Comparison of ENCODE assay signal across 8 mouse cellular contexts in the genomic region with DNA sequence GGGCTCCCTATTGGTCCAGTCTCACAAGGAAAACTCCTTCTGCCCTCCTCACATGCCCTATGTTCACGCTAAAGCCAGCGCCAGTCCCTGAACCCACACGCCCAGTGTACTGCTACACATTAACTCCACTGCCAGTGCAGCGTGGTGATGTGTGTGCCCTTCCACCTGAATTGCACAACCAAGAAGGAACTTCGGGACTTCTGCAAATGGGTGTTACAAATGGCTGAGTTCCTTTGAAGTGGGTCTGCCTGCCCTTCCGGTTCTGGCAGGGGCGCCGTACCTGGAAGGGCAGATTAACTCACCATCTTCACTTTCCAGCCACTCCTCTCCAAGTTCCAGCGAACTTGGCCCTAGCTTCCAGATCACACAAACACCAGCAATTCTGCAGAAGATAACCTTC. TPM values are rescaled to one million over a fixed set of nuclear protein-coding genes. Genes with fewer than 3 reads are reported as not detected.
DNase-seq lines count a peak whose midpoint lies in the region; ATAC-seq and TF ChIP-seq lines count a peak whose summit lies in the region.

No protein-coding gene starts in this region.

- no peaks in the 10 kb centered on the region for H3K9me3 ChIP-seq in limb, embryonic 12.5 days
- no peaks in the 10 kb centered on the region for H3K9me3 ChIP-seq in midbrain, embryonic 14.5 days (ENCODE audit: control insufficient read depth, low read length)

- 33% methylated on average over 9 of the region's 9 CpGs for WGBS in limb, embryonic 12.5 days
- WGBS in midbrain, embryonic 14.5 days = 52% methylated on average over 9 of the region's 9 CpGs
- WGBS in cerebellum, adult 2 months = 25% methylated on average over 9 of the region's 9 CpGs

- no peak for TF ChIP-seq POLR2A in cerebellum, adult 2 months (IDR thresholded peaks at IDR 0.05; ENCODE audit: borderline replicate concordance, insufficient read depth, low read length)

- H3K4me3 ChIP-seq in limb, embryonic 12.5 days (replicated peaks) = no peak overlapping the region
- no peak overlapping the region for H3K4me3 ChIP-seq in midbrain, embryonic 14.5 days (replicated peaks; ENCODE audit: low read depth, low read length)
- H3K4me3 ChIP-seq in cerebellum, adult 2 months (replicated peaks; ENCODE audit: insufficient read depth, low read depth, low read length) = no peak overlapping the region

- DNase-seq in thymus, postnatal 0 days (ENCODE audit: low spot score) = peak; percentile 21
- no peak for DNase-seq in thymus, postnatal 36 days
- DNase-seq in heart, postnatal 4 days = peak; percentile 14
- no peak for DNase-seq in midbrain, embryonic 14.5 days
- no peak for DNase-seq in right cerebral cortex, postnatal 14 days
- no peak for DNase-seq in natural killer cell, adult 2 months (ENCODE audit: low spot score in 2 of 2)
- no peak for DNase-seq in cerebellum, adult 2 months

- H3K27me3 ChIP-seq in limb, embryonic 12.5 days = peaks cover 5% of the 10 kb centered on the region; the same call in 1 of the 2 replicates
- no peaks in the 10 kb centered on the region for H3K27me3 ChIP-seq in midbrain, embryonic 14.5 days (ENCODE audit: control insufficient read depth, insufficient read depth, low read length)
- no peaks in the 10 kb centered on the region; the same call in 1 of the 2 replicates for H3K27me3 ChIP-seq in cerebellum, adult 2 months (ENCODE audit: control insufficient read depth, insufficient read depth, low read length)

- H3K27ac ChIP-seq in limb, embryonic 12.5 days = peak overlapping the region; percentile 74; the same call in 1 of the 2 replicates
- peak overlapping the region; percentile 10; the same call in 1 of the 2 replicates for H3K27ac ChIP-seq in midbrain, embryonic 14.5 days (replicated peaks; ENCODE audit: low read depth, low read length)
- no peak overlapping the region for H3K27ac ChIP-seq in cerebellum, adult 2 months (ENCODE audit: insufficient read depth, low read length)

- H3K9ac ChIP-seq in limb, embryonic 12.5 days (replicated peaks) = peak overlapping the region; percentile 24; the same call in 1 of the 2 replicates
- no peak overlapping the region for H3K9ac ChIP-seq in midbrain, embryonic 14.5 days (replicated peaks; ENCODE audit: low read length)

- no peaks in the 10 kb centered on the region for H3K36me3 ChIP-seq in limb, embryonic 12.5 days
- H3K36me3 ChIP-seq in midbrain, embryonic 14.5 days (ENCODE audit: control insufficient read depth, insufficient read depth, low read length) = no peaks in the 10 kb centered on the region

- H3K4me2 ChIP-seq in limb, embryonic 12.5 days = peak overlapping the region; percentile 52
- peak overlapping the region; percentile 54 for H3K4me2 ChIP-seq in midbrain, embryonic 14.5 days (ENCODE audit: low read length)

- ATAC-seq in limb, embryonic 12.5 days (ENCODE audit: insufficient number of reproducible peaks, insufficient read depth, low FRiP score, low TSS enrichment, low read depth) = no peak
- ATAC-seq in midbrain, embryonic 14.5 days (ENCODE audit: low FRiP score, low TSS enrichment) = no peak

- TF ChIP-seq CTCF in cerebellum, adult 2 months (IDR thresholded peaks at IDR 0.05; ENCODE audit: borderline replicate concordance, insufficient read depth, low read depth, low read length) = no peak

- peaks cover 53% of the 10 kb centered on the region for H3K4me1 ChIP-seq in limb, embryonic 12.5 days (replicated peaks)
- peaks cover 28% of the 10 kb centered on the region for H3K4me1 ChIP-seq in midbrain, embryonic 14.5 days (ENCODE audit: control insufficient read depth, insufficient read depth, low read length)
- peaks cover 9% of the 10 kb centered on the region for H3K4me1 ChIP-seq in cerebellum, adult 2 months (ENCODE audit: control insufficient read depth, insufficient read depth, low read length)

RNA-seq across cellular contexts. Expression of gene Egln3, which starts 12.5 kb away (rescaled TPM):
- 17.8 and 18.4 TPM in 2 replicates for polyA plus RNA-seq in thymus, postnatal 0 days (2015; fragmentation: Nextera tagmentation; extraction: Ambion mirVana)
- 10 to 100 TPM; 38.0 to 44.1 TPM for total RNA-seq in heart, postnatal 4 days (2021)
- polyA plus RNA-seq in limb, embryonic 12.5 days (2016; fragmentation: Nextera tagmentation; extraction: Ambion mirVana) = 3.0 and 3.4 TPM in 2 replicates
- polyA plus RNA-seq in midbrain, embryonic 14.5 days (2014; fragmentation: Nextera tagmentation; extraction: Ambion mirVana) = 5.6 and 5.9 TPM in 2 replicates
- 5.5 and 6.5 TPM in 2 replicates for polyA plus RNA-seq in cerebellum, adult 2 months (2012; rRNA removed)

Comparison
In these comparisons a context has a peak if more than half of its experiments do, and no peak if none do; other contexts are left out.
1. DNase-seq: peak in thymus, postnatal 0 days (single experiment) and heart, postnatal 4 days (single experiment); none in thymus, postnatal 36 days (0 of 2), midbrain, embryonic 14.5 days (single experiment), right cerebral cortex, postnatal 14 days (single experiment), natural killer cell, adult 2 months (0 of 2) and cerebellum, adult 2 months (0 of 2).